Mouse (Mus musculus) midbrain, embryonic 13.5 days (tissue): ENCODE measurements at regions not wholly inside any gene's neighbourhood (a gene's known extent, or its start where the extent isn't known, plus 50 kb on each side); places are given as distances from the start of the nearest gene placed in this dataset.

ENCODE experiments used
- ATAC-seq: fragments of 200-750 bp; cut with Nextera tagmentation; 2 replicates; pipeline ENCODE4 v1.8.0; 2017; ENCODE audit warnings: mild to moderate bottlenecking, moderate TSS enrichment, moderate library complexity
- H3K27ac ChIP-seq: fragments of 300-500 bp; sonication (generic); 2 replicates; pipeline ENCODE4 v1.5.1; 2015; ENCODE audit warnings: inconsistent platforms, mild to moderate bottlenecking, moderate library complexity
- H3K27me3 ChIP-seq: fragments of 300-500 bp; sonication (generic); 2 replicates; pipeline ENCODE4 v1.6.1; 2015; ENCODE audit warnings: mild to moderate bottlenecking, inconsistent platforms
- H3K36me3 ChIP-seq: fragments of 300-500 bp; sonication (generic); 2 replicates; pipeline ENCODE4 v1.6.1; 2015; ENCODE audit warnings: mild to moderate bottlenecking, inconsistent platforms
- H3K4me1 ChIP-seq: fragments of 300-500 bp; sonication (generic); replicated peaks from 2 replicates; pipeline ENCODE4 v1.6.1; 2015; ENCODE audit warnings: inconsistent platforms
- H3K4me2 ChIP-seq: fragments of 300-500 bp; sonication (generic); replicated peaks from 2 replicates; pipeline ENCODE4 v1.6.1; 2015; ENCODE audit warnings: moderate library complexity, mild to moderate bottlenecking, inconsistent platforms
- H3K4me3 ChIP-seq: fragments of 300-500 bp; sonication (generic); replicated peaks from 2 replicates; pipeline ENCODE4 v1.5.1; 2015; ENCODE audit warnings: mild to moderate bottlenecking, inconsistent platforms
- H3K9ac ChIP-seq: fragments of 300-500 bp; sonication (generic); replicated peaks from 2 replicates; pipeline ENCODE4 v1.6.1; 2015; ENCODE audit warnings: mild to moderate bottlenecking, inconsistent platforms
- H3K9me3 ChIP-seq: fragments of 300-500 bp; sonication (generic); 2 replicates; pipeline ENCODE4 v1.6.1; 2016; ENCODE audit warnings: mild to moderate bottlenecking, inconsistent platforms
- WGBS: fragments of 180-500 bp; shearing (Covaris S2); methylation state at CpG from one replicate; pipeline ENCODE4 v1.1.7; 2015; 5-methylcytosine and 5-hydroxymethylcytosine counted together

DNA sequence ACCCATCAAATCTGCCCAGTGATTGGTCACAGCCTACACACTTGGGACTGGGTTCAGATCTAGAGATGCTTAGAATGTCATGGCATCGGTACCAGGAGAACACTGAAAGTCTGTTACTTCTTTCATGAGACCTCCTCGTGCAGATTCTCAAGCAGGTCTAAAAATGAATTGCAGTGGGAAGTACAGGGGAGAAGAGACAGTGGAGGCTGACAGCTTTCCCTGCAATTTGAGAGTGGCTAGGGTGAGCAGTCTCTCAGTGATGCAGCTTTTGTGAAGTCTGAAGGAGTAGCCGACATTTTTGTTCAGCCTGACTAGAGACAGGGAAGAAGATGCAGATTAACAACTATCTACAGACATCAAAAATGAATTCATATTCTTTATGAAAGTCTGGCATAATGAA is 112.5 kb downstream of the Fam198b start:
- H3K27me3 ChIP-seq = no peaks in the 10 kb centered on the region
- H3K4me1 ChIP-seq = no peaks in the 10 kb centered on the region
- ATAC-seq = no peak
- H3K27ac ChIP-seq = no peak overlapping the region
- no peak overlapping the region for H3K9ac ChIP-seq
- no peak overlapping the region for H3K4me2 ChIP-seq
- no peak overlapping the region for H3K4me3 ChIP-seq
- H3K36me3 ChIP-seq = no peaks in the 10 kb centered on the region
- 79% methylated on average over 3 of the region's 3 CpGs for WGBS
- no peaks in the 10 kb centered on the region for H3K9me3 ChIP-seq

DNA sequence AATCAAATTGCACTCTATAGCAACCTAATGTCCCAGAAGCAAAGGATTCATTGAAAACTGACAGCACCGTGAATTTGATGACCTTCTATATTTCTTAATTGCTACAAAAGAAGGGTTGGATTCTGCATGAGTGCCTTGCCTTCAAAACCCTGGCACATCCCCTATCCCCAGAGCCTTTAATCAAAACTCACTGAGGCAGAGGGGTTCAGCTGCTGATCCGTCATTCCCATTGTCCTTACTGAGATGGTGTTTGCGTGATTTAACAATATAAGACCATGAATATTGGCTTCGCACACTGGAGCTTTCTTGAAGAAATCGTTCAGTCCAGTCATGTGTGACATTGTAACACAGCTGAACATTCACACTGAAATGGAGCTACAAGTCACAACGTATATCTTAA is 118.0 kb downstream of the Fam198b start:
- H3K4me2 ChIP-seq = no peak overlapping the region
- H3K9me3 ChIP-seq = no peaks in the 10 kb centered on the region
- H3K4me3 ChIP-seq = no peak overlapping the region
- WGBS = 40% methylated on average over 6 of the region's 6 CpGs
- H3K9ac ChIP-seq = no peak overlapping the region
- 0 out of 2 replicates have a peak, but pooled peaks have one; percentile 53 for ATAC-seq
- no peaks in the 10 kb centered on the region for H3K36me3 ChIP-seq
- no peak overlapping the region for H3K27ac ChIP-seq
- no peaks in the 10 kb centered on the region for H3K27me3 ChIP-seq
- H3K4me1 ChIP-seq = no peaks in the 10 kb centered on the region

DNA sequence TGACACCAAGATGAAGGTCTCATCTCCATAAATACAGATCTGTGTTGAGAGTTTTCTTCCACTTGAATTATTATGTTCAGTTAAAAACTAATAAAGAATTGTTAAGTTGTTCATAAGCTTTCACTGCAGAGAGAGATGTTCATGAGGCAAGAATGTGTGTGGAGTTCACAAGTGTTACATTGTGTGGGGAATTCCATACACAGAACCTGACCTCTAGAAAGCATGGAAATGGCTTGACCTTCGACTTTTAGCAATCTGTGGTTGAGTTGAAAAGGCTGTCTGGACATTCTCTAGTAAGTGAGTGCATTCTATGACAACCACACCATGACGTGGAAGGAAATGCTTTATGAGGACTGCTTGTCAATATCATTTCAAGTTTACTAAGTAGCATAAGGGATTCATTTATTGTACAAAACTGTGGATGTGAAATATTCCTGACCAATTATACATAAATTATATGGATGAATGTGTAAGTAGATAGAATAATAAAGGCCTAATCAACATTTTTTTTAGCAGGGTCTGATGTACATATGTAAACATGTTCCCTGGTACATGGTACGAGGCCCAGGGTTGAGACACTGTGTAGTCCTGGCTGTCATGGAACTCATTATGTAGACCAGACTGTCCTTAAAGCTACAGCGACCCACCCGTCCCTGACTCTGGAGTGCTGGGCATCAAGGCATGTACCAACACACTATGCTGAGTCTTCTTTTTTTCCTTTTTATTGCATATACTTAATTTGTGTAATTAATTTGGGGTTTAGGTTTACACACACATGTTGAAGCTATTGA is 119.2 kb downstream of the Fam198b start:
- no peaks in the 10 kb centered on the region for H3K9me3 ChIP-seq
- H3K4me1 ChIP-seq = no peaks in the 10 kb centered on the region
- no peaks in the 10 kb centered on the region for H3K36me3 ChIP-seq
- ATAC-seq = no peak
- no peak overlapping the region for H3K27ac ChIP-seq
- H3K9ac ChIP-seq = no peak overlapping the region
- H3K4me3 ChIP-seq = no peak overlapping the region
- H3K4me2 ChIP-seq = no peak overlapping the region
- no peaks in the 10 kb centered on the region for H3K27me3 ChIP-seq
- 74% methylated on average over 5 of the region's 5 CpGs for WGBS

DNA sequence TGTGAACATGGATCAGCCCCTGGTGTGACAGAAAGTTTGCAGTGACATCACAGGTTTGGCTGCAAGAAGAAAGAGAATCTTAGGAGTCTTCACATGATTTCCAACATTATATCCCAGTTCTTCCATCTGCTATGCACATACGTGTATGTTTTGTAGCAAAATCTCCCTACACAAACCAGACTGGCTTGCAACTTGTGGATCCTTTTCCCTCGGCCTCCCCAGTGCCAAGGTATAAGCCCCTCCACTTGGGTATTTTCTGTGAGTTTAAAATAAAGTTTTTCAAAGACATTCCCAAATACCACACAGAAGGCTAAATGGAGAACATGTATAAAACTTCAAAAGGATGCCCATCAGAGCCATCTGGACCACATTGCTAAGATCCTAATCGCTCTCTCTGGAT is 120.2 kb downstream of the Fam198b start:
- Histone ChIP-seq H3K27me3 (no peaks in the 10 kb centered on the region), H3K4me2 (no peak overlapping the region), H3K27ac (no peak overlapping the region), H3K36me3 (no peaks in the 10 kb centered on the region), H3K9me3 (no peaks in the 10 kb centered on the region), H3K9ac (no peak overlapping the region), H3K4me1 (no peaks in the 10 kb centered on the region), H3K4me3 (no peak overlapping the region)
- no peak for ATAC-seq
- 85% methylated on average over 3 of the region's 3 CpGs for WGBS

DNA sequence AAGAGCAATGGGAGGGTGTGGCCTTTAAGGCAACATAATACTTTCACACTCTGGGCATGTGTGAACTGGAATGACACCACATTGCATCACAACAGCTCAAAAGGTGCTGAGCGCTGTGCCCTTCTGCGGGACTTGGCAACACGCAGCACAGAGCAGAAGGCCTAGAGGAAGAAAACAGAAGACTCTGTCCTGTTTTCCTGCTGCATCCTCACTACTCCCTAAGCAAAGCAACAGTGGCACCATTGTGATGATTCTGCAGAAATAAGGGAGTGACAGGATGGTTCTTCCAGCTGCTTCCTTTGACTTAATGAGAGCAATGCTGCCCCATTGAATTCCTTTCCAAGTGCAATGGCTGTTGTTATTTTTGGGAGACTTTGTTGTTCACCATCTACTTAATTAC is 120.6 kb downstream of the Fam198b start:
- ATAC-seq = no peak
- 84% methylated on average over 3 of the region's 3 CpGs for WGBS
- Histone ChIP-seq H3K9ac (no peak overlapping the region), H3K36me3 (no peaks in the 10 kb centered on the region), H3K9me3 (no peaks in the 10 kb centered on the region), H3K4me2 (no peak overlapping the region), H3K27ac (no peak overlapping the region), H3K4me3 (no peak overlapping the region), H3K27me3 (no peaks in the 10 kb centered on the region), H3K4me1 (no peaks in the 10 kb centered on the region)

DNA sequence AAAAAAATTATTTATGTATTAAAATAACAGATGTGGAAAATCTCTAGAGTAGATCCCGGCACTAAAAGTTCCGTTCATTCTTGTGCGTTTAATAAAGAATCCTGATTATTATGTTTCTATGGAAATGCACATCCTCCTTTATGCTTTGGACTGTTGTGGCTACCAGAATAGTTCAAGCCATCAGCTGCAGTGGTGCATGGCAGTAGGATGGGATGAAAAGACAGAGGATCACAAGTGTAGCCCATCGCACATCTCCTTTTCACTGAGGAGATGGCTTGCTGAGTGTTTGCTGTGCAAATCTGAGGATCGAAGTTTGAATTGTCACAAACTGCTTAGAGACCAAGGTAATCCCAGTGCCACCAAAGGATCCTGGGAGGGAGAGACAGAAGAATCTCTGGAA is 121.0 kb downstream of the Fam198b start:
- Histone ChIP-seq H3K36me3 (no peaks in the 10 kb centered on the region), H3K27ac (no peak overlapping the region), H3K4me1 (no peaks in the 10 kb centered on the region), H3K9me3 (no peaks in the 10 kb centered on the region), H3K4me3 (no peak overlapping the region), H3K27me3 (no peaks in the 10 kb centered on the region), H3K4me2 (no peak overlapping the region), H3K9ac (no peak overlapping the region)
- WGBS = 86% methylated on average over 5 of the region's 5 CpGs
- ATAC-seq = no peak

DNA sequence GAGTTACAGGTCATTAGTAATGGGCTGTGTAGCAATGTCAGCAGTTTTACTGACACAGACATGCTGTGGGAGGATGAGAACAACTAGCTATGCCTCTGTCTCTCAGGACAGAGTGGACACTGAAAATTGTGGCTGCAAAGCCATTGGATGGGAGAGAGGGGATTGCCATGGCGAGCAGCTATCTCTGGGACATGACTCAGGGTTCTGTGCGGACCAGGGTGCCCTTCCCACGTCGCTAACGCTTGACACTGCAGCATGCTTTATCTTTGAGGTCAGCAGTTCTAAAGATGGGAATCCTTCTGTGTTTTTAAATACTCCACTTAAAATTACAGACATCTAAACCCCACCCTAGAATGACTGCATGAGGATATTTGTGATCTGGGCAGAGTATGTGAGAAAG is 121.9 kb downstream of the Fam198b start:
- 95% methylated on average over 5 of the region's 5 CpGs for WGBS
- ATAC-seq = no peak
- no peak overlapping the region for H3K9ac ChIP-seq
- H3K4me3 ChIP-seq = no peak overlapping the region
- no peak overlapping the region for H3K4me2 ChIP-seq
- no peaks in the 10 kb centered on the region for H3K4me1 ChIP-seq
- H3K27me3 ChIP-seq = no peaks in the 10 kb centered on the region
- H3K27ac ChIP-seq = no peak overlapping the region
- no peaks in the 10 kb centered on the region for H3K36me3 ChIP-seq
- no peaks in the 10 kb centered on the region for H3K9me3 ChIP-seq

DNA sequence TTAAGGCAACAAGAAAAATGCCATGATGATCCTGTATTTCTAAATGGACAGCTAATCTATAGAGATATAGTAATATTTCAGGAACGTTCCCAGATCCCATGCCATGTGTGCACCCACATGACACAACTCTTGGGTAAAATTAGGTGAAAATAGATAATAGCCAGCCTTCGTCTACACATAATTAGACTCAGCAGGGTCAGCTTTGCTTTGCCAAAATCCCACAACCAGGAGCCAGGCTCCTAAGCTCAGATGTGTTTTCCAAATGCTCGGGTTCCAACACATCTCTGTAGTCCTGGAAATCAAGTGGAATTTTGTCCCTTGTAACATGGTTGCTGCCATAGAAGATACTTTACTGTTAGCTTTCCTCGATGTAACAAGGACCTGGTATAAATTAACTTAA is 122.7 kb downstream of the Fam198b start:
- H3K4me3 ChIP-seq = no peak overlapping the region
- no peak overlapping the region for H3K27ac ChIP-seq
- ATAC-seq = no peak
- no peak overlapping the region for H3K4me2 ChIP-seq
- no peak overlapping the region for H3K9ac ChIP-seq
- WGBS = 80% methylated on average over 4 of the region's 4 CpGs
- no peaks in the 10 kb centered on the region for H3K27me3 ChIP-seq
- no peaks in the 10 kb centered on the region for H3K4me1 ChIP-seq
- no peaks in the 10 kb centered on the region for H3K36me3 ChIP-seq
- H3K9me3 ChIP-seq = no peaks in the 10 kb centered on the region

DNA sequence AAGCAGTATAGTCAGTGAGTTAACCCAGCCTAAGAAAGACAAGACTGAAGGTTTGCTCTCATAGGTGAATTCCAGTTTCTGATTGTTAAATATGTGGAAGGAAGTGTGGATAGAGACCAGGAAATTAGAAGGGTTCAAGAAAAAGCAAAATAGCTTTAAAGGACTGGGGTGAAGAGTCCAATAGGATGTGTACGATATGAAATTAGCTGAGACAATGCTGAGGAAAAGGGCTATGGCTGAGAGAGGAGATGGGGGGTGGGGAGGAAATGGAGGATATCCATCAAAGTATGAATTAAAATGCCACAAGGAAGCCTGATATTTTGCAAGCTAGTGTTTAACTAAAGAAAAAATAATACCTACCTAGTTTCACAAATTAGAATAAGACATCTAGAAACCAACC is 124.9 kb downstream of the Fam198b start:
- ATAC-seq = no peak
- Histone ChIP-seq H3K9me3 (no peaks in the 10 kb centered on the region), H3K27ac (no peak overlapping the region), H3K4me2 (no peak overlapping the region), H3K27me3 (no peaks in the 10 kb centered on the region), H3K4me3 (no peak overlapping the region), H3K36me3 (no peaks in the 10 kb centered on the region), H3K4me1 (no peaks in the 10 kb centered on the region), H3K9ac (no peak overlapping the region)
- 94% methylated on average over 1 of the region's 1 CpGs for WGBS

DNA sequence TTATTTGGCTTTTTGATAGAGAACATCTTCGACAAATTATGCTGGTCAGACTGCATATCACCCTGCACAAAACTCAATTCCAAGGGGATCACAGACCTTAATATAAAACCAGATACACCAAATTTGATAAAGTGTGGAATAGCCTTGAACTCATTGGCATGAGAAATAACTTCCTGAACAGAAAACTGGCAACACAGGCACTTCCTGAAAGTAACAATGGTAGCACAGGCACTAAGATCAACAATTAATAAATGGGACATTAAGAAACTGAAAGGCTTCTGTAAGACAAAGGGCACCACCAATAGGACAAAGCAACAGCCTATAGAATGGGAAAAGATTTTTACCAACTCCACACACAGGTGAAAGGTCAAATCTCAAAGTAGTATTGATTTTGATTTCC is 141.5 kb downstream of the Fam198b start:
- Histone ChIP-seq H3K4me3 (no peak overlapping the region), H3K27ac (no peak overlapping the region), H3K4me1 (no peaks in the 10 kb centered on the region), H3K4me2 (no peak overlapping the region), H3K9me3 (no peaks in the 10 kb centered on the region), H3K9ac (no peak overlapping the region), H3K36me3 (no peaks in the 10 kb centered on the region), H3K27me3 (no peaks in the 10 kb centered on the region)
- WGBS = 91% methylated on average over 1 of the region's 1 CpGs
- no peak for ATAC-seq

DNA sequence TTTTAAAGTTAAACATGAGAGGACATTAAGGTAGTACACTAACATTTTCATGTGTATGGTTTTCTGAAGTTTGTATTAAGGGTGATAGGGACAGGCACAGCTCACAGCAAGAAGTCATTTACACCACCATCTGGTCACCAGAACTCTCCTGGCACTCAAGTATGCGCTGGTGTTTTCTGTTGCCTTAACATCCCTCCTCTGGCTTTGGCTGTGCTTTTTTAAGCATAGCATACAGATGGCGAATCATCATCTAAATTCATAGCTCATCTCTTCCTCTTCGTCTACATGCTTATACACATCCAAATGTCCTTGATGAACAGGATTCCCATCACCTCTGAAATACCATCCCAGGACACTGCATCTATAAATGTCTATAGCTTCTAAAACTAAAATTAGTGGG is 148.7 kb downstream of the Fam198b start:
- Histone ChIP-seq H3K36me3 (no peaks in the 10 kb centered on the region), H3K27me3 (no peaks in the 10 kb centered on the region), H3K4me2 (no peak overlapping the region), H3K4me1 (no peaks in the 10 kb centered on the region), H3K9me3 (no peaks in the 10 kb centered on the region), H3K27ac (no peak overlapping the region), H3K9ac (no peak overlapping the region), H3K4me3 (no peak overlapping the region)
- ATAC-seq = no peak
- 85% methylated on average over 3 of the region's 3 CpGs for WGBS

DNA sequence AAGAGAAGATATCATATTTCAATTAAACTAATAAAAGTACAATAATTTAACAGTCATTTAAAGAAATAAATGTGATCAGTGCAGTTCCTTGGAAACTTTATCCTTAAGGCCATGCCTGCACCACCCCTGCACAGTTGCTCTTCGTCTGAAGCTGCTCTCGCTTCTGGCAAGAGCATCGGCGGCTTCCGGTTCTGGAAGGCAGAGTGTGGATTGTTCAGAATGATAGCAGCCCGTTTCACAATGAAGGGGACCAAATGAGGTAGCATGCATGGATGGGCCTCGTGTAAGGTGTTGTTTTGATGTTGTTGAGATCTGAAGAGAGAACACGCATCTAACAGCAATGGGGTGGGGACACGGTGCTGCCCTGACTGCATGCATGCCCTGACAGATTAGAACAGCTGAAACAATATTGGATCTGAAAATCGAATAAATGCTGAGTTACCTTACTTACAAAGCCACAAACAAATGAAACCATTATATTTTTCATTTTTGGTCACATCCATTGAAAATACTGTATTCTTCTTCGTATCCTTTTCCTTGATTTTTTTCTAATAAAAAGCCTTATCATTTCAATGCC is 154.3 kb downstream of the Fam198b start:
- 80% methylated on average over 11 of the region's 11 CpGs for WGBS
- Histone ChIP-seq H3K9me3 (no peaks in the 10 kb centered on the region), H3K27me3 (no peaks in the 10 kb centered on the region), H3K4me1 (no peaks in the 10 kb centered on the region), H3K36me3 (no peaks in the 10 kb centered on the region), H3K9ac (no peak overlapping the region), H3K27ac (no peak overlapping the region), H3K4me2 (no peak overlapping the region), H3K4me3 (no peak overlapping the region)
- no peak for ATAC-seq
